Mouse (Mus musculus) midbrain, embryonic 10.5 days (tissue): ENCODE data around the gene Glul. TPM values are rescaled to one million over a fixed set of nuclear protein-coding genes. Genes with fewer than 3 reads are reported as not detected.
A peak's percentile ranks its signal among the peaks of the same experiment; 100 is the strongest.

Source experiments
- DNase-seq: peaks from one replicate; pipeline ENCODE4 v3.0.0-alpha.2; 2017; ENCODE audit warnings: low spot score
- H3K27ac ChIP-seq: fragments of 300-500 bp; sonication (generic); replicated peaks from 2 replicates; pipeline ENCODE4 v1.5.1; 2016; ENCODE audit warnings: mild to moderate bottlenecking
- H3K27me3 ChIP-seq: fragments of 300-500 bp; sonication (generic); 2 replicates; pipeline ENCODE4 v1.6.1; 2016; ENCODE audit warnings: low read depth, mild to moderate bottlenecking; ENCODE audit not compliant: poor library complexity, severe bottlenecking
- H3K36me3 ChIP-seq: fragments of 300-500 bp; sonication (generic); 2 replicates; pipeline ENCODE4 v1.6.1; 2016; ENCODE audit warnings: mild to moderate bottlenecking, moderate library complexity
- H3K4me1 ChIP-seq: fragments of 300-500 bp; sonication (generic); 2 replicates; pipeline ENCODE4 v1.6.1; 2016
- H3K4me3 ChIP-seq: fragments of 300-500 bp; sonication (generic); 2 replicates; pipeline ENCODE4 v1.5.1; 2016; ENCODE audit warnings: mild to moderate bottlenecking, moderate library complexity
- H3K9me3 ChIP-seq: fragments of 300-500 bp; sonication (generic); replicated peaks from 2 replicates; pipeline ENCODE4 v1.6.1; 2016; ENCODE audit warnings: mild to moderate bottlenecking
- WGBS: fragments of 180-500 bp; shearing (Covaris S2); methylation state at CpG from one replicate; pipeline ENCODE4 v1.1.7; 2016; 5-methylcytosine and 5-hydroxymethylcytosine counted together
- polyA plus RNA-seq: library from polyadenylated mRNA; unstranded; fragments of >200 nt; fragmentation: Nextera tagmentation; extraction: Ambion mirVana; gene quantifications from 2 replicates; pipeline ENCODE4 v1.2.1, GENCODE M21; 2016

The Glul gene
- polyA plus RNA-seq, 1 experiment from 2014 or later = 133 TPM

- no peaks in the 10 kb centered on the region for H3K9me3 ChIP-seq
- no peak overlapping the region for H3K27ac ChIP-seq
- H3K36me3 ChIP-seq = peaks cover 28% of the 10 kb centered on the region
- DNase-seq = no peak
- H3K4me3 ChIP-seq = no peak overlapping the region
- H3K4me1 ChIP-seq = 0 out of 2 replicates have a peak, but pooled peaks cover 3% of the 10 kb centered on the region
- H3K27me3 ChIP-seq = no peaks in the 10 kb centered on the region
- WGBS = 86% methylated on average over 3 of the region's 3 CpGs
These were observed 14.1 kb downstream of the Glul start for GRCm38 (mm10) chr1:153913869-153914268.

- Histone ChIP-seq H3K36me3 (no peaks in the 10 kb centered on the region), H3K27ac (no peak overlapping the region), H3K9me3 (no peaks in the 10 kb centered on the region), H3K4me1 (peaks cover 5% of the 10 kb centered on the region), H3K27me3 (no peaks in the 10 kb centered on the region), H3K4me3 (no peak overlapping the region)
- WGBS = 90% methylated on average over 3 of the region's 3 CpGs
- no peak for DNase-seq
These were observed 18.9 kb downstream of the Glul start for GRCm38 (mm10) chr1:153918521-153919206.

GRCm38 (mm10) chr1:153921642-153922041 lies 21.9 kb downstream of the Glul start:
- Histone ChIP-seq H3K4me3 (no peak overlapping the region), H3K4me1 (peaks cover 5% of the 10 kb centered on the region), H3K36me3 (no peaks in the 10 kb centered on the region), H3K27ac (no peak overlapping the region), H3K9me3 (no peaks in the 10 kb centered on the region), H3K27me3 (no peaks in the 10 kb centered on the region)
- WGBS = 92% methylated on average over 3 of the region's 3 CpGs
- no peak for DNase-seq

GRCm38 (mm10) chr1:153922571-153923021 lies 22.9 kb downstream of the Glul start:
- Histone ChIP-seq H3K27ac (no peak overlapping the region), H3K4me3 (no peak overlapping the region), H3K9me3 (no peaks in the 10 kb centered on the region), H3K27me3 (no peaks in the 10 kb centered on the region), H3K4me1 (peaks cover 5% of the 10 kb centered on the region), H3K36me3 (no peaks in the 10 kb centered on the region)
- DNase-seq = no peak
- 60% methylated on average over 5 of the region's 5 CpGs for WGBS

- no peak for DNase-seq
- Histone ChIP-seq H3K36me3 (no peaks in the 10 kb centered on the region), H3K9me3 (no peaks in the 10 kb centered on the region), H3K4me3 (no peak overlapping the region), H3K27me3 (no peaks in the 10 kb centered on the region), H3K27ac (no peak overlapping the region), H3K4me1 (peaks cover 5% of the 10 kb centered on the region)
- 84% methylated on average over 6 of the region's 6 CpGs for WGBS
These were observed 24.9 kb downstream of the Glul start for GRCm38 (mm10) chr1:153924395-153925385.

GRCm38 (mm10) chr1:153930431-153930830 lies 30.7 kb downstream of the Glul start:
- no peaks in the 10 kb centered on the region for H3K4me1 ChIP-seq
- DNase-seq = no peak
- H3K36me3 ChIP-seq = no peaks in the 10 kb centered on the region
- no peaks in the 10 kb centered on the region for H3K27me3 ChIP-seq
- WGBS = 93% methylated on average over 2 of the region's 2 CpGs
- H3K4me3 ChIP-seq = no peak overlapping the region
- no peak overlapping the region for H3K27ac ChIP-seq
- H3K9me3 ChIP-seq = no peaks in the 10 kb centered on the region

- H3K4me3 ChIP-seq = no peak overlapping the region
- H3K4me1 ChIP-seq = no peaks in the 10 kb centered on the region
- no peak overlapping the region for H3K27ac ChIP-seq
- no peaks in the 10 kb centered on the region for H3K9me3 ChIP-seq
- H3K27me3 ChIP-seq = no peaks in the 10 kb centered on the region
- no peaks in the 10 kb centered on the region for H3K36me3 ChIP-seq
- WGBS = 73% methylated on average over 1 of the region's 1 CpGs
- no peak for DNase-seq
These were observed 34.0 kb downstream of the Glul start for GRCm38 (mm10) chr1:153933772-153934171.

GRCm38 (mm10) chr1:153935844-153936380 lies 36.2 kb downstream of the Glul start:
- WGBS = 84% methylated on average over 12 of the region's 12 CpGs
- no peaks in the 10 kb centered on the region for H3K9me3 ChIP-seq
- H3K27me3 ChIP-seq = no peaks in the 10 kb centered on the region
- no peak overlapping the region for H3K4me3 ChIP-seq
- no peak for DNase-seq
- H3K27ac ChIP-seq = no peak overlapping the region
- H3K36me3 ChIP-seq = no peaks in the 10 kb centered on the region
- H3K4me1 ChIP-seq = no peaks in the 10 kb centered on the region

GRCm38 (mm10) chr1:153937025-153937424 lies 37.3 kb downstream of the Glul start:
- H3K27me3 ChIP-seq = no peaks in the 10 kb centered on the region
- no peak overlapping the region for H3K4me3 ChIP-seq
- DNase-seq = no peak
- H3K4me1 ChIP-seq = no peaks in the 10 kb centered on the region
- WGBS = 95% methylated on average over 2 of the region's 2 CpGs
- no peaks in the 10 kb centered on the region for H3K9me3 ChIP-seq
- no peaks in the 10 kb centered on the region for H3K36me3 ChIP-seq
- H3K27ac ChIP-seq = no peak overlapping the region

GRCm38 (mm10) chr1:153940986-153941385 lies 41.2 kb downstream of the Glul start:
- WGBS = 90% methylated on average over 2 of the region's 2 CpGs
- H3K4me3 ChIP-seq = no peak overlapping the region

GRCm38 (mm10) chr1:153945181-153945580 lies 45.4 kb downstream of the Glul start:
- Histone ChIP-seq H3K9me3 (no peaks in the 10 kb centered on the region), H3K36me3 (no peaks in the 10 kb centered on the region), H3K4me1 (peaks cover 9% of the 10 kb centered on the region), H3K27me3 (no peaks in the 10 kb centered on the region), H3K27ac (no peak overlapping the region), H3K4me3 (no peak overlapping the region)
- WGBS = 76% methylated on average over 5 of the region's 5 CpGs
- DNase-seq = no peak

More at GRCm38 (mm10) chr1:153940986-153941385, 41.2 kb downstream of the Glul start:
- no peaks in the 10 kb centered on the region for H3K27me3 ChIP-seq
- DNase-seq = no peak
- H3K36me3 ChIP-seq = no peaks in the 10 kb centered on the region
- no peak overlapping the region for H3K27ac ChIP-seq
- H3K4me1 ChIP-seq = no peaks in the 10 kb centered on the region
- no peaks in the 10 kb centered on the region for H3K9me3 ChIP-seq

GRCm38 (mm10) chr1:153946971-153947370 lies 47.2 kb downstream of the Glul start:
- Histone ChIP-seq H3K9me3 (no peaks in the 10 kb centered on the region), H3K27me3 (no peaks in the 10 kb centered on the region), H3K4me3 (no peak overlapping the region), H3K27ac (0 out of 2 replicates have a peak overlapping the region, but pooled peaks have one; percentile 17), H3K4me1 (peaks cover 9% of the 10 kb centered on the region), H3K36me3 (no peaks in the 10 kb centered on the region)
- WGBS = 40% methylated on average over 7 of the region's 7 CpGs
- DNase-seq = no peak
